In genomic region chr6:24967726-24968125, GRCm38 (mm10) we compare ENCODE assay signal across 18 mouse cellular contexts. TPM values are rescaled to one million over a fixed set of nuclear protein-coding genes. Genes with fewer than 3 reads are reported as not detected.
"Had no signal": no experiment of that assay in that cellular context is flagged by ENCODE, and none has a peak within 500 bp of the region (broad histone marks: within the 10 kb centered on the region; RNA-seq: fewer than 3 reads in every experiment).

No protein-coding gene starts in this region.

- H3K9me3 ChIP-seq: lung, embryonic 15.5 days; megakaryocyte, embryonic 14.5 days; midbrain, embryonic 13.5 days; midbrain, embryonic 15.5 days; neural tube, embryonic 12.5 days; stomach, embryonic 15.5 days had no signal

- DNase-seq: lung, adult 2 months; lung, postnatal 14 days; lung, postnatal 36 days; right cerebral cortex, postnatal 14 days; thymus, adult 18-20 months; thymus, postnatal 14 days; thymus, postnatal 36 days had no signal

- H3K27me3 ChIP-seq: lung, embryonic 15.5 days; megakaryocyte, embryonic 14.5 days; midbrain, embryonic 13.5 days; midbrain, embryonic 15.5 days; neural tube, embryonic 12.5 days; stomach, embryonic 15.5 days had no signal

- H3K27ac ChIP-seq: lung, embryonic 15.5 days; macrophage; midbrain, embryonic 13.5 days; midbrain, embryonic 15.5 days; neural tube, embryonic 12.5 days; stomach, embryonic 15.5 days had no signal

- H3K36me3 ChIP-seq: lung, embryonic 15.5 days; midbrain, embryonic 13.5 days; midbrain, embryonic 15.5 days; neural tube, embryonic 12.5 days; stomach, embryonic 15.5 days had no signal

- ATAC-seq: lung, postnatal 0 days; midbrain, embryonic 13.5 days; midbrain, embryonic 15.5 days had no signal

- H3K4me1 ChIP-seq: lung, embryonic 15.5 days; megakaryocyte, embryonic 14.5 days; midbrain, embryonic 13.5 days; midbrain, embryonic 15.5 days; neural tube, embryonic 12.5 days; stomach, embryonic 15.5 days had no signal

- H3K9ac ChIP-seq: lung, embryonic 15.5 days; midbrain, embryonic 13.5 days; midbrain, embryonic 15.5 days; neural tube, embryonic 12.5 days; stomach, embryonic 15.5 days had no signal

- H3K4me3 ChIP-seq: lung, embryonic 15.5 days; megakaryocyte, embryonic 14.5 days; midbrain, embryonic 13.5 days; midbrain, embryonic 15.5 days; neural tube, embryonic 12.5 days; stomach, embryonic 15.5 days had no signal

- H3K4me2 ChIP-seq: lung, embryonic 15.5 days; midbrain, embryonic 11.5 days; midbrain, embryonic 13.5 days; midbrain, embryonic 15.5 days; neural tube, embryonic 12.5 days; stomach, embryonic 15.5 days had no signal

RNA-seq across cellular contexts. Expression of gene Tmem229a, which starts 11.6 kb away (rescaled TPM):
- total RNA-seq: megakaryocyte progenitor cell, adult 5-6 weeks; neutrophil, adult 5-6 weeks had no signal
- polyA plus RNA-seq: macrophage had no signal
